Mouse (Mus musculus) B cell, adult 2 months (primary cell): ENCODE data around the gene Stard13.

Experiments used
- DNase-seq, 2 experiments: peaks; one replicate each; pipeline ENCODE4 v3.0.0; 2022

Stard13 gene

GRCm38 (mm10) chr5:151233400-151234031, at the start of gene Stard13:
TSS of gene Stard13 (minus strand) at chr5:151233836.
- DNase-seq = no peak

- no peak for DNase-seq
Measured at GRCm38 (mm10) chr5:151279531-151279930, 45.9 kb upstream of the Stard13 start.

DNA sequence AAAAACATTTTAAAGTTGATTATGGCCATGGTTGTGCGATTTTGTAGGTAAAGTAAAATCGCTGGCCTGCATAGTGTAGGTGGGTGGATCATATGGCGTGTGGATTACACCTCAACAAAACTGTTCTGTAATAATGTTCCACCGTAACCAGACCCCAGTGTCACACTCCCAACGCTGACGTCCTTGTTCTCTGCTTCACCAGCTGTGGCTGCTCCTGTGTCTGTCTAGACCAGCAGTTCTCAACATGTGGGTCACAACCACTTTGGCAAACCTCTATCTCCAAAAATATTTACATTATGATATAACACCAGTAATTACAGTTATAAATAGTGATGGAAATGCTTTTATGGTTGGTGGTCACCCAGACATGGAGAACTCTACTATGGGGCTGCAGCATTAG, 44.3 kb upstream of the Stard13 start:
- no peak for DNase-seq

DNA sequence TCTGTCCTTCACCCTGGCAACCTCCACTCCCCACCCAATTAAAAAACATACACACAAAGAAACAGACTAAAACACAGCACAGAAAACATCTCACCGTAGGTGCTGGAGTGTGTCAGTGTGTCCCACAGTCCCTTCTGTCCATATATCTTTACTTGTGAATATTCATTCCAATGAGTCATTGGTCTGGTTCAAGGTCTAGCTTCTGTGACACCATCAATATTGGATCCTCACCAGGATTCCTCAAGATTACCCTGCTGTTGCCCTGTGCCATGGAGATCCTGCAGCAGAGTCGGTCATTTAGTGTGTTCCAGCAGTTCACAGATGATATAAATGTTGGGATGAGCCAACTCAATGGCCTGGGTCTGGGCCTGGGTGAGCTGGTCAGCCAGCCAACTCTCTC, 42.4 kb upstream of the Stard13 start:
- DNase-seq = no peak

- no peak for DNase-seq
Measured at GRCm38 (mm10) chr5:151274265-151274664, 40.6 kb upstream of the Stard13 start.

DNA sequence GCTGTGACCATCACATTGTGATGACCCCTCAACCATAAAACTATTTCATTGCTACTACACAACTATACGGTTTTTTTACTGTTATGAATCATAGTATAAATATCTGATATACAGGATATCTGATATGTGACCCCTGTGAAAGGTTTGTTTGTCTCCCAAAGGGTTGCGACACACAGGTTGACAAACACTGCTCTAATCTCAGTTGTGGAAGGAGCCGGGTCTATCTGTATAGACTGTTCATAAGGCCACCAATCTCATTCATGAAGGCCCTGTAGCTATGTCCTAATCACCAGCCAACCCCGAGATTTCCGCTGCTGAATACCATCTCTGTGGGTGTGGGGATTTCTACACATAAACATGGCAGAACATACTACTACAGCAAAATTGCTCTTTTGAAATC, 37.2 kb upstream of the Stard13 start:
- no peak for DNase-seq

DNA sequence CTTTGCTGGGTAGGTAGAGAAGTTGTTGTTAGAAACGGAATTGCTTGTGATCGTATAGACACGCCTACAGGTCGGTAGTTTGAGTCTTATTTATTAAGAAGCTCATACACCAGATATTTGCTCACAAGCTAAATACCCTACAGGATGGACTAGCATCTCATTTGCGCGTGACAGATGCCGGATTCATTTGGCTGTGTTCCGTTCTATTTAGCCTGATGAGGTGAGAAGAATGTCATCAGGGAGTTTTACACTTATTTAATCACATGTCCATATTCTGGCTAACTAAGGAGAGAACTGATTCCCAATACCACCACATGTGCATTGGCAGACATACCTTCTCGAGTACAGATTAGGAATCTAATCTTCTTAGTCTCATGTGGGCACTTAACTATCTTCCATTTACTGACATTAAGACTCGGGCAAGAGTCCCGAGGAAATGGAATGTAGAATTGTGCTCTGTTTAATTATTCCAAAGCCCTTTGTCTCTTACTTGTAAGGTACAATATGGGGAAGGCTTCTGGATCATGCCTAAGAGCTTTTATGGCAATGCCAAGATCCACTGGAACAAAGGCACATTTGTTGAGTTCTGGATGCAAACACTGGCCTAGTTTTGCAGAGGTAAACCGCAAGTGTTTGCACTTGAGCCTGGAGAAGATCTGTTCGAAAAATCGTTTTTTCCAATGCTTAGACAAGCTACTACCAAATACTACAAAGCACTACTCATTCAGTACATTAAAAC, 33.4 kb upstream of the Stard13 start:
- DNase-seq = no peak

GRCm38 (mm10) chr5:151261558-151261957, 27.9 kb upstream of the Stard13 start:
- no peak for DNase-seq

GRCm38 (mm10) chr5:151252213-151252612, 18.6 kb upstream of the Stard13 start:
- DNase-seq = no peak

DNA sequence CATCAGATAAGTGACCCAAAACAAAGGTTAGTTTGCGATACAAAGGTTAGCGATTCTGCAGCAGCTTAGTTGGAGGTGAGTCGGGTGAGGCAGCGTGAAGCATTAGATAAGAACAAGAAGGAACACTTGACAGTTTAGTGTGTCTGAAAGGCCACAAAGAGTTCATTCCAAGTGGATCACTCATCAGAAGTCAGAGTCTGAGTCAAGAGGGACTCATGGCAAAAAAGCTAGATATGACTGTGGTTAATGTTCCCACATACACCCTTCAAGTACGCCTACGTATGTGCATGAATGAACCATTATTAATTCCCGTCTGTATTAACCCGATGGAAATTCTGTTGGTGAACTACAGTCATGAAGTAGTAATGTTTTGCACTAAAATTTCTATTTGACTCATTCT, 18.0 kb upstream of the Stard13 start:
- DNase-seq = no peak

DNA sequence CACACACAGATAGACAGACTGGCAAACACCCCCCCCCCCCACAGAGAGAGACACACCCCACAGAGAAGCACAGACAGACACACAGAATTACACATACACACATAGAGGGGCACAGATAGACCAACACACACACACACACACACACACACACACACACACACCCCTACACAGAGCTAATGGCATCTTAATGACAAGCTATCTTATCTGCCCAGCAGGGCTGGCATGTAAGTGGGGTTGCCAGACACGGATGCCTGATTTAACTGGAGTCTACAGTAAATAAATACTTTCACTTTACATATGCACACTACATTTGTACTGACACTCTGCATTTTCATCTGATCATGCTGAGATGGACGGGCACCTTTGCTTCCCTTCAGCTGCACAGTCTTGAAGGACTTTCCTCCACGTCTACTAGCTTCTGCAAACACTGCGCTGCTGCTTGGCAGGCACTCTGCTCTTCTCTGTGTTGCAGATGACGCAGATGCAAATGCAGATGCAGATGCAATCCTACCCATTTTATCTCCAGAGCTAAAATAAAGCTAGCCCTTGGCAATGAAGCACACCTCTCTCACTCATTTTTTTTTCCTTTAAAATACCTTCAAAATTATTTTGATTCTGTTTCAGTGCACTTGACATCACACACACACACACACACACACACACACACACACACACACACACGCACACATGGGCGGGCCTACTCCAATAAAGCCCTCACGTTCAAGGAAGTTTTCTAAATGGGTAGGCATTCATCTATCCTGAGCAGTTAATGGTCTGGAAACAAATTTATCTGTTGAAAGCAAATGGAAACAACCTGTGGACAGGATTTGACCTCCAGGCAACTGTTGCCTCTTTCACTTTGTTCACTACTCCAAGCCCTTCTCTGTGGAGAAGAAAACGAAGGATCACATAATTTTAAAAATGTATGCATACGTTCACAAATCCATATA, 15.3 kb upstream of the Stard13 start:
- no peak for DNase-seq

GRCm38 (mm10) chr5:151248084-151248483, 14.4 kb upstream of the Stard13 start:
- no peak for DNase-seq

- no peak for DNase-seq
Measured at GRCm38 (mm10) chr5:151247115-151247875, 13.7 kb upstream of the Stard13 start.

GRCm38 (mm10) chr5:151246287-151246686, 12.7 kb upstream of the Stard13 start:
- no peak for DNase-seq

DNA sequence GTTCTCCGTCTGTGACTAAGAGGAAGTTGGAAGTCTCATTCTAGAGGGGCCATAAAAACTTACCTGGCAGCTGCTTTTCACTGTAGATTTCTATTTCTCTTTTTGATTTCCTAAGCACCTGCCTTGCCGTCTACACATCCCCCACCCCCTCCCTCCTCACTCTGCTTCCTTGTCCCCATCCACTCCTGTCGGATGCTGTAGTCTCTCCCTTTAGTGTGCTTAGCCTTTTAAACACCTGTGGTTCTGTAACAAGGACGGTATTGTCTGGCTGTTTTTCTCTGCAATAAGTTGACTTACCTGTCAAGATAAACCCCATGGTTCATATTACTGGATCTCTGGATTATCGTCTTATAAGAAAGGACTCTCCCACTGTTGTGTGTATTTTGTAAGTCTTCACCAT, 11.9 kb upstream of the Stard13 start:
- DNase-seq = no peak

- no peak for DNase-seq
Measured at GRCm38 (mm10) chr5:151238730-151239129, 5.1 kb upstream of the Stard13 start.

DNA sequence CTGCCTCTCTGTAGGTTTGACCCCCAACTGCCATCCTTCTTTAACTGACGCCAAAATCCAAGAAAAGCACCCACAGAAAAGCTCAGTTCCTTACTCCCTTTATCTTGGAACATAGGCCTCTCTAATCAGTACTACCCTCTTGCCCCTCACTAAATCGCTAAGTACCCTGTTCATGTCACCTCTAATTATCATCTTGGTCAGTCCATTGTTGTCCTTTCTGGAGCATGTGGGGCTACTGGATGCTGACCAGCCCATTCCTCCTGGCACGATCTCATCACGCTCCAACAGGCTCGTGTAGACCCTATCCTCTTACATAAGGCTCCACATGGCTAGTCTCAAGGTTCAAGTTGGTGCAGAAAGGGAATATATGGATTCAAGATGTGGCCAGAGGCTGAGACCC, 2.8 kb upstream of the Stard13 start:
- DNase-seq = no peak

GRCm38 (mm10) chr5:151232576-151233299, 898 bp downstream of the Stard13 start:
- DNase-seq = no peak

GRCm38 (mm10) chr5:151231861-151232260, 1.8 kb downstream of the Stard13 start:
- no peak for DNase-seq

DNA sequence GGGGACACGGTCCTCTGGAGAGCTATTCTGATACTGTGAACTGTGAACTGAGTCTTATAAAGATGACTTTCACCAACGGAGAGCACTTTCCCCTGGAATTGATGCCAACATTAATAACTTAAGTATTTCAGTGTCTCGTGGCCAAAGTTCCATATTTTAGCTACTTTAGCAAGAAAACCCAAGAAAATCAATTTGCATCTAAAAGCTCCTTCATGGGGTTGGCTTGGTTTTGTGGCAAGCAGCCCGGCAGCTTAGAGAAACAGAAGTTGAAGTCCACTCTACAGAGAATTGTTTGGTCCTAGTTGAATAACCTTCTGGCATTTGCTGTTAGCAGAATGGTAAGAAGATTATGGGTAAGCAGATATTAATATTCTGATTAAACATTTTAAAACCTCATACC, 2.2 kb downstream of the Stard13 start:
- DNase-seq = no peak

DNA sequence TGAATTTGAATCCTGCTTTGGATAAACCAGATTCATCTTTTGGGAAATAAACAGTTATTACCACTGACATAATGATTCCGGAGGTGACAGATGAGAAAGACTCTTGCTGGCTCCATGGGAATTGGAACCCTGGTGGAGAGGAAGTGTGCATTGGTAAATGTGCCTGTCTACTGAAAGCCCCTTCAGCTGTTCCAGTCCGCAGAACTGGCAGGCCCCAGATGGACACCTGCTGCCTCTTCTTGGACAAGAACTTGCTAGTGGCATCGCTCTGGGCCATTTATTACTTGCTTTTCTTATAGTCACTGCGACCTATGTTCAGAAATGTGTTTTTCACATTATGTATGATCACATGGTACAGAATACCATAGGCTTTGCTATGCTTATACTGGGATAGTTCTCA, 3.2 kb downstream of the Stard13 start:
- DNase-seq = no peak

- DNase-seq = no peak
Measured at GRCm38 (mm10) chr5:151228367-151229005, 5.2 kb downstream of the Stard13 start.
